Mouse (Mus musculus) granulocyte monocyte progenitor cell, adult 5-6 weeks (primary cell): Measurements from ENCODE around the gene Pld1. TPM values are rescaled to one million over a fixed set of nuclear protein-coding genes. Genes with fewer than 3 reads are reported as not detected.

ENCODE experiments used
- ATAC-seq: replicated peaks from 2 replicates; pipeline ENCODE4 v1.8.0; 2016; ENCODE audit warnings: mild to moderate bottlenecking, moderate TSS enrichment, inconsistent platforms; ENCODE audit not compliant: poor library complexity, severe bottlenecking
- total RNA-seq, 2 experiments: library from RNA; stranded (forward) in 1 of 2; stranded (reverse) in 1 of 2; fragments of 200-712, 200-1000 nt in 1 of 2; fragments of >200 nt in 1 of 2; fragmentation: Nextera tagmentation in 1 of 2; gene quantifications; 2 replicates each; pipeline ENCODE4 v1.2.3; 2014 to 2017

Gene Pld1
- total RNA-seq, 2 experiments from 2014 or later: 9.0 to 9.9 TPM

DNA sequence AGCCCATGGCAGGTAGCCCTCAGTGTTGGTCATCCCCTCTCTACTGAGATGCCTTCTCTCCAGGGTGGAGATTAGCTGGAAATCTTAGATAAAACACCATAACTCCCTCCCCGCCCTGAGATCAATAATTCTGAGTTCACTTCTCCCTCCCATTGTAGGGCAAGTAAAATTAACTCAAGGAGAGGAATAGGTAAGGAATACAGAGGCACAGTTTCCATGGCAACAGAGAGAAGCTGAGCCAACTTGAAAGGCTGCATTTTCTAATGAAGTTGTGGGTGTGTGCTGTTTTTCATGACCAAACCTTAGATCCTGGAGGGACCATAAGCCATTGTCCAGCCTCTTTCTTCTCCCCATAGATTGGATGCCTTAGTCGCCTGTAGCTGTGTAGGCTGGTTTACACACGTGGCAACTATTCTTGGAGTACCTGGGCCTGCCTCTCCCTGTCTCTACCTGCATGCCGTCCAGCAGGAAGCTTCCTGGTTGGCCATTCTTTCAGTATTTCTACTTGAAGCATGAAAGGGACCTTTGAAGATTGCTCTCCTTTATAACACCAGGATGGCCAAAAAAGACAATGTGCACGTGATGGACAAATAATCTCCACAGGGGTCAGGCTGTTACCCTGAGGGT is 96.3 kb downstream of the Pld1 start:
- ATAC-seq: no peak

DNA sequence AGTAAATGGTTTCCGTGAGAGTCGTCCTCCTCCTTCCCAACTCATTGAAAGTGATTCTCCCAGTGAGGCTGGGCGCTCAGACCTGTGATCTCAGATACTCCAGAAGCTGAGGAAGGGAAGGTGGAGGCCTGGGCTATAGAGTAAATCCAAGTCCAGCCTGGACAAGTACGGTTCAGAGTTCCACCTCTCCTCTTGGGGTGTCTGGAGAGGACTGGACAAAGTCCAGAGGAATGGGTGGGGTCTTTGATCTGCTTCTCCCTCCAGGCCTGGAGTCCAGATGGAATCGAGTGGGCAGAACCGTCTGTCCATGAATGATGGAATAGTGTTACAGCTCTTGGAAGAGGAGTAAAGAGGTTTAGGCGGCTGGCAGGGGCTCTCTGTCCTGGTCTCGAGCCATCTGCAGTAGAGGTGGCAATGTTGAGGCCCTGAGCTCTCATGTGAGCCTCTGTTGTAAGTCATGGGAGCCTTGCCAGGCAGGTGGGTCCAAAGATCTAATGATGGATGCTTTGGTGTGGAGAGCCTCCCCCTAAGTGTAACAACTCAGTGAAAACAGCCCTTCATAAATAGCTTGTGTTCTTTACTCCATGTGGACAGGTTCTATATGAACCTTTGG is 98.9 kb downstream of the Pld1 start:
- no peak for ATAC-seq

DNA sequence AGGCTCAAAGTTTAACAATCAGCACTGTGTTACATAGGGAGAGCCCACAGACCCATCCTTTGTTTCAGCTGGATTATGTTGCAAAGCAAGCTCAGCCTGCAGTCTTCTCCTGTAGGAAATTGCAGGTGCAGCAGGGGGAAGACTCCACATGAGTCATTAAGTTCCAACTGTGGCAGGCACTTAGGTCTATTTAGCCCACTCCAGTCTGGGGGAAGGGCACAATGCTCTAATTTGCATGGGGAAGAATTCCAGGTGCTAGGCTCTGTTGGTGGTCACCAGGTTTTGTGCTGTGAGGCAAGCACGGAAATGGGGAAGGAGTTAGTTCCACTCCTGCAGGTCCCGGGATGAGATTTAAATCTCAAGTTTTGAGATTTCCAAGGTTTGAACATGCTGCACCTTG is 99.6 kb downstream of the Pld1 start:
- ATAC-seq: no peak

DNA sequence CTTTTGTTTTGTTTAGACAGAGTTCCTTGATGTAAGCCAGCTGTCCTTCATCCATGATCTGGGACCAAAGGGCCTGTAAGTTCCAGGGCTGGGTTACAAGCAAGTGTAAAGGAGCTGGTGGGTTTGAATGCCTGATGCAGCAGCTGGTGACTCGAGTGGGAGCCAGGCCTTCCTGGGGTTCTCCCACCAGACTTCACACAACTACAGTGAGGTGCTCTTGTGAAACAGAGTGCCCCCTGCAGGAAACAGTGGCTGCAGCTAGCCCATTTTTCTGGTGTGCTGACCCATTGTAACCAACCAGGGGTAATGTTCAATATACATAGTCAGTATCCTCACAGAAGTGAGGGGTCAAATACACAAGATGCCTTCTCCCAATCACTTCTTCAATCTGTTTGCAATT is 101.3 kb downstream of the Pld1 start:
- ATAC-seq: peak; percentile 33; the same call in 1 of the 2 replicates

DNA sequence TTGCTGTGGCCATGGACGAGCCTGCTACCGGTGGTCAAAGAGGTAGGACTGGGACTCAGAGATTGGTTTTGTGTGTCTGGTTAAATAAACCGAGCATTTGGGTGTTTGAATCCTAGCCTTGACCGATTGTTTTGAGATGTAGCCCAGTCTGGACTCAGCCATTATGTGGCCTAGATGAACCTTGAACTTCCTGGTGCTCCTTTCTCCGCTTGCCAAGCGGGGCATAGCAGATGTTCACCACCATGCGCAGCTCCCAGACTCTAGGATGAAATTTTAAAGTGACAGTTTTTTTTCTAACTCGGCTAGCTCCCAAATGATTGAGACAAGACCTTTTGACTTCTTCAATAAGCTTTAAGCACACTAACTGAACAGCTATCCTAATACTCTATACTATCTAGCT is 102.7 kb downstream of the Pld1 start:
- no peak for ATAC-seq

DNA sequence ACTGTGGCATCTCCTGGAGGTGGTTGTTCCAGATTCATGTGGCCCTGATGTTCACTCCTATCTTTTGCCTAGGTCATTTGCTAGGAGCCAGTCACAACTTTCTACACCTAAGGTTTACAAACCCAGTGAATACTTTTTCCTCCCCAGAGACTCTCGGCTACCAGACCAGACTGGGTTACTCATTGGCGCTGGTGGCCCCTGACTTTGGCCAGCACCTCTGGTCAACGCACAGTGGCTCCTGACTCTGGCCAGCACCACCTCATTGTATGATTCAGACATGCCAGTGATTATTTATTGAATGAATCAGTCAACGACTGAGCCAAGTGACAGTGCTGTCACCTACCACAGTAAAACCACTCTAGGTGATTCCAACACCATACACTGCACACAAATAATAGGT is 103.9 kb downstream of the Pld1 start:
- no peak for ATAC-seq

DNA sequence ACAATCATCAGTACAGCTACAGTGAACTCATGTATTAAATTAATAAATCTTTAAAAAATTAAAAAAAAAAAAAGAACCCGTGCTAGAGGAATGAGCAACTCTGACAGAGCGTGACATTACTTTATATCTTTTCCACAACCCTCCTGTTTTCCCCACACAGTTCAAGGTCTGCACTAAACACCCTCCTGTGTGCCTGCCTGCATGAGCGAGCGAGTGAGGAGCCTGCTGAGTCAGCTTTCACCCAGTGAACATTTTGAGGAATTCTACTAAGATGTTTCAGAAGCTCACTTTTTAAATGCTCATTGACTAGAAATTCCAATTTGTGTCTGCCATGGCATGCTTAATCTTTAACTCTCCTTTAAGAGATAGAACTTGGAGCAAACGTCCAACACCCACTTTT is 109.1 kb downstream of the Pld1 start:
- no peak for ATAC-seq

DNA sequence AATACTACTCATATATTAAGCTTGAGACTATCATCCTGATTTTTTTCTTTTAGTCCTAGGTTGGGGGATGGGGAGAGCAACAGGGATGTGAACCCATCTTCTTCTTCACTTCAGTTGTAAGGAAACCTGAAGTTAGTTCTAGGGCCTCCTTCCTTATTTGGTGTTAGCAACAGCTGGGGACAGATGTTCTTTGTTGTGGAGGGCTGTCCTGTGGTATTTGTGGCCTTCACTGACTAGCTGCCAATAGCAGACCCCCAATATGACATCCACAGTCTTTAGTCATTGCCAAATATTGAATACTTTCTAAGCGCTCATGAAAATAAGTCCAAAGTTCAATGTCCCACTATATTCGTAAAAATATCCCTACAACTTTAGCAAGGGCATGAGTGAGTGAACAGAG is 111.0 kb downstream of the Pld1 start:
- ATAC-seq: no peak

DNA sequence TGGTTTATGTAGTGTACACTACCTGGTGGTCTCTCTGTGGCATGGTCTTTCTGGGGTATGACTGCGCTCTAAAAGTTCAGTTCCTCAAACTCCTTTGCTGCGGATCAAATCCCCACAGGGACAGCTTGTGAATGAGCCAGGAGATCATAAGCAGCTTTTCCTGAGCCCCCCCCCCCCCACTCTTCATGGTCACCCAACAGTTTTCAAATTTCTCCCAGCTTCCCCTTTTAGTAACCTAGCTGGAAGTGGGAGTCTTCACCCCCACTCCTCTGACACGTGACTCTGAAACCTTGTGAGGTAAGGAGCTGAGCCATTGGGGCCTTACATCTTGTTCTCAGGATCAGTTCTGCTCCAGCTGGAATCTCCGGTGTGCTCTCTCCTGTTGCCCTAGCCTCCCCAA is 114.6 kb downstream of the Pld1 start:
- peak; percentile 74 for ATAC-seq

DNA sequence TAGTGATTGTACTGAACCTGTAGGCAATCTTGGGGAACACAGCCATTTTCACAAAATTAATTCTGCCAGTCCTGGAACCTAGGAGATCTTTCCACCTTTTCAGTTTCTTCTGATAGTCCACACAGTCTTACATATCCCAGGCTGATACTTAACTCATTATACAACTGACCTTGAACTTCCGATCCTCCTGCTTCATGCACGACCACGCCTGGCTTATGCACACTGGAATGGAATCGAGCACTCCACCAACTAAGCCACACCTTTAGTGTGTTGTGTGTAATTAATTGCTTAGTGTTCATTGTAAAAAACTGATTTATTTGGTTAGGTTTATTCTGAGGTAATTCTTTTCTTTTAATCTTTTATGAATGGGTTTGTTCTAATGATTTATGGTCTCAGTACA is 122.2 kb downstream of the Pld1 start:
- ATAC-seq: no peak

DNA sequence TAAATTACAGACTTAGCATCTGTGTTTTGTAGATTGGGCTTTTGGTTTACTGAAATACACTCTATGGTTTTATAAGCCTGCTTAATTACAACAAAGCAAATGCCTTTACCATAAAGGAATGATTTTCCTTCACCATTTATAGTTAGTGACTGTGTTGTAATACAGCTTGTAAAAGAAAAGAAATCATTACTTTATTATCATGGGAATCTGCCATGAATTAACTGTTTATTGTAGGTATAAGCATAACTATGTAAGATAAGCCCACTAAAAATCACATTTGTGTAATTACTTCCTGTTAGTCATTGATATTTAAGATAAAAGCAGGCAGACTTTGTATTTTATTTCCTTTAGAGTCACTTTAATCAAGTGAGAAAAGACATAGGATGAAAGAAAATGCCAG is 122.7 kb downstream of the Pld1 start:
- ATAC-seq: no peak

DNA sequence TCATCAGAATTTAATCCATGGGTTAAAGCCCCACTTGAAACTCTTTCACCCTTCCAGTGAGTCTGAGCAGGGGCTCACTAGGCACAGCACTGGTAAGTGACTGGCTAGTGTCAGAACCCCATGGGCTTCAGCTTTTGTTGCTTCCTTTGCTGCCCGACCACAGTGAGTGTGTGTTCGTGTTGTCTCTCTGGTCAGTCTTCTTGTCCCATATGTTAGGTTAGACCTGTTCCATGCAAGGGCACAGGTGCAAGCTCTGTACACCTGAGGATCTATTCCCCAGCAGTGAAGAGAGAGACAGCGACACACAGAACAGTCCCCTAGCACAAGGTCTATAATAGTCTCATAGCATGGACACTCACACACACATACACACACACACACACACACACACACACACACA is 140.7 kb downstream of the Pld1 start:
- ATAC-seq: no peak

DNA sequence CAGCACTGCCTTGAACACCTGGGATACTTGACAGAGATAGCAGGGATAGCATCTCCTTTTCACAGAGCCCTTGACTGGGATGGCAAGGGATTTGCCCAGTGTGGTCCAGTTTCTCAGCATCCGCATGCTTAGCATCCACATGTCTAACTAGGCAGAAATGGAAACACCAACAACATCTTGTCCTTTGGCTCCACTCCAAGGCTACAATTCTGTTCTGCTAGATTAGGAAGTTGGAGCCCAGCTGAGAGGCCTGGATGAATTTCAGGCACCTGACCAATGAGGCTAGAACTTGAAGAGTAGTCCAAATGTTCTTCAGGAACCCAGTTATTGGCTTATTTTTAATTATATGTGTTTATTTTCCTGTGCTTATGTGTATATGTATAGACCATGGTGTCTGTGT is 141.6 kb downstream of the Pld1 start:
- no peak for ATAC-seq

DNA sequence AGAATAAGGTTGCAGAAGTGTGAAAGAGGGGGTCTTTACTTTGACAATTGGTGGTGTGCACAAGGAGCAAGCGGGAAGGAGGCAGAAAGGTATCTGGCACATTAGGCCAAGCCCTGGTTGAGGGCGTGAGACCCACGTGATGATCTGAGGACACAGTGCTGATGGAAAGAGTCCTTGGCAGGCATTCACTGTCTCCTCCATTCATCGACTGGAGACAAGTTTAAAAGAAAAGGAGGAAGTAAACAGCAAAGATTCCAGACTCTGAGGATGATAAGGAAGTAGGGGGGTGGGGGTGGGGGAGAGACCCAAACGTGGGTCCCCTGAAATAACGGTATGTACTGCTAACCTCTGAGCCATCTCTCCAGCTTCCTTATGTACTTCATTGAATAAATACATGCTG is 142.5 kb downstream of the Pld1 start:
- ATAC-seq: peak; percentile 61

DNA sequence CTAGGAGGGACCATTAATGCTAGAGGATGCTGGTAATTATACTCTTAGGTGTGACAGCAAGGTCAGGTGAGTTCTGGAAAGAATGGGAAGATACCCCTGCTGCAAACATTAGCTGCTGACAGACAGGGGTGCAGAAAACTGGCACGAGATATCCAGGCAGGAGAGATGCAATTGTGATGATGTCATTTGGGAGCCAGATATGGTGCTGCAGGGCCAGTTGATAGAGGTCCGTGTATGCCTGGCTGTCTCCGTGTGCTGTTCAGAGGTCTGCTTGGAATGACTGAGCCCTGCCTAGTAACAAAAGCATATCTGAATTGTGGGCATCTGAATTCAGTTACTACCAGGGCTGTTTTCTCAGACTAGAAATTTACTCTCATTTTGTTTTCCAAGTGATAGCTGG is 144.7 kb downstream of the Pld1 start:
- ATAC-seq: no peak

DNA sequence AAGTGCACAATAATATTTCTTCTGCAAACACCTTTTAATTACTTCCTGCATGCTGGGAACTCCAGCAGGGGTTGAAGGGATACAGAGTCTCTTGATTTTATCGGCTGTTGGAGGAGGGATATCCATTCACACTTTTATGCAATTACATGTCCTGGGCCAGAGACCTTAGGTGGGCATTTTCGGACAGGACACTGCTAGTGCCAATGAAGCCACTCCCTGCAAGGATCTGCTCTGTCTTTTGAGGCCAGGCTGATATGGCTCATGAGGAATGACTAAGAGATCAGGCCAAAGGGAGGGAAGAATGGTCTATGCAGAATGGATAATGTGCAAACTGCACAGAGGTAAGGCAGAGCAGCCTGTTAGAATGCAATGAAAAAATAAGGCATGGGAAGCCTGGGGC is 145.8 kb downstream of the Pld1 start:
- no peak for ATAC-seq

DNA sequence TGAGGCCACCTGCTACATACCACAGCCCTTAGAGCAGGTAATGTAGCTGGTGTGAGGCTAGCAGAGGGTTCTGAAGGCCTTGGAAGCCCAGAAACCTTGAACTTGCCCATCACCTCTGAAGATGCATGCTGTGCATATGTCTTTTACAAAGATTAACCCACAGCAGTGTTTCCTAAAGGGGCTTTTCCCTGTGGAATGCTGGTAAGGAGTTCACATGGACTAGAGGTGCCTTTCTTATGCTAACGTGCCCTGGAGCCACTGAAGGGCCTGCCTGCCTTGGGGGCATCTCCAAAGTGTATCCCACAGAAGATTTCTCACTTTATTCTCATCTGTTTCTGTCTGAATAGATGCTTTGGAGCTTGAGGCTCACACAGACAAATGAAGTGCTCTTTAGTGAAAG is 152.8 kb downstream of the Pld1 start:
- ATAC-seq: no peak

DNA sequence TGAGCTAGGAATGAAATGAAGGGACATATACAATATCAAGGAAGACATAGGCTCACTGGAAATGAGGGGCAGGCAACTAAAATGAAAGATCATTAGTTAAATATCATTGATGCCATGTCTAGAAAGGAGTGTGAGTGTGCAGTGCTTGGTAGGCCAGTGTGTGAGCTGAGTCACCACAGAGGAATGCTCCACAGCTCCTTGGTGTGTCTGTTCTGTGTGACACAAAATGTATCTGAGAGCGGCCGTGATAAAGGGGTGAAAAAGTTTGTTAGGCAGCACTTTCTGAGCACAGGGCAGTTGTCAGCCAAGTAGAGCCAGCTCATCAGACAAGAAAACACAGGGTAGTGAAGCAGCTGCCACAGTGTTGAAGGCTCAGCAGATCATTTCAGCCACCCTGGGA is 153.2 kb downstream of the Pld1 start:
- no peak for ATAC-seq

DNA sequence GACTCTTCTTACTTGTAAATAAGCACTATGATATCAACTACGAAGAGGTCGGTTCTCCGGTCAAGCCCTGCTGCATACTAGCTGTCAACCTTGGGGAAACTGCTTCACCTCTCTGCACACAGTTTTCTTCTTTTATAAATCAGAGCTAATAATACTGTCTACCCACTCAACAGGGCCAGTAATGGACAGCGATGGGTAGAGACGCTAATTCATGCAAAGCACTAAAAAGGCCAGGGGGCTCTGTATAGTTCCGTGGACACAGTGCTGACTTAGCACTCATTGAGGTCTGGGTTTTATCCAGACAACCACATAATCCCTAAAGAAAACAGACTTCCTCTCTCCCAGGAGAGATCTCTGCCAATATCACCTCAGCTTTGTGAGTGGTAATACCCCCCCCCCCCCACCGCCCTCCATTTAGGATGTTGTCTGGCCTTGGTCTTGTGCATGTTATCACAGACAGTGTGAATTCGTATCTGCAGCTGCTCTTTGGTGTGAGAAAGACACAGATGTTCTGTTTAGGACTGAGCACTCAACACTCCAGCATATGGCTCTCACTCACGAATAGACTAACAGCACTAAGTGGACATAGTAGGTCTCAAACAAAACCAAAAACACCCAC is 155.3 kb downstream of the Pld1 start:
- ATAC-seq: no peak

DNA sequence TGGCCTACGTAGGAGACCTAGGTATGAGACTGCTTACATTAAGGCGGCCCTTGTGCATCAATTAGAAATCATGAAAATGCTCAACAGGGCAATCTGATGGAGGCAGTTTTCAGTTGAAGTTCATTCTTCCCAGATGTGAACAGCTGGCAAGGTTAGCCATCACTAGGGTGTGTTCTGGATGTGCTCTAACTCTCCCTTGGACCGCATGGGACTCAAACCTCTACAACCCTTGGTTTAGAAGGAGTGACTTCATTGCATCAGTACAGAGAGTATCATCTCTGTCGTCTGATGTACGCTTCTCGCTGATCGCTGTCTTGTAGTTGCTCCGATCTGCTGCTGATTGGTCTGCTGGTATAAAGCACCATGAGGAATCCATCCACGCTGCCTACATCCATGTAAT is 157.0 kb downstream of the Pld1 start:
- ATAC-seq: no peak

DNA sequence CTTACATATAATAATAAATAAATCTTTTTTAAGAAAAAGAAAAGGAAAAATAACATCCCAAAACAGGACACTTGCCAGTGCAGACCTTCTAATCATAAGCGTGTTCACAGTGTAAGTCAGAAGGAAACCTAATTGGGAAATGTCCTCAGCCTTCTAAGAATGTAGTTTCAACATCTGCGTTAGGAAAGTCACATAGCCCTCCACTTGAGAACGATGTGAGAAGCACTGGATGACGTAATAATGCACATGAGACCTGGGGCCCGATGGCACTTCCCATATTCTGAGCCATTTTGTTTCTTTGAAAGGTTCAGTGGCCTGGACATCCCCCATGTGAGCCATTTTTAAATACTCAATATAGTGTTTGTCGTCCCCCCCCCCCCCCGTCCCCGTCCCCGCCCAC is 160.7 kb downstream of the Pld1 start:
- ATAC-seq: peak; percentile 98

DNA sequence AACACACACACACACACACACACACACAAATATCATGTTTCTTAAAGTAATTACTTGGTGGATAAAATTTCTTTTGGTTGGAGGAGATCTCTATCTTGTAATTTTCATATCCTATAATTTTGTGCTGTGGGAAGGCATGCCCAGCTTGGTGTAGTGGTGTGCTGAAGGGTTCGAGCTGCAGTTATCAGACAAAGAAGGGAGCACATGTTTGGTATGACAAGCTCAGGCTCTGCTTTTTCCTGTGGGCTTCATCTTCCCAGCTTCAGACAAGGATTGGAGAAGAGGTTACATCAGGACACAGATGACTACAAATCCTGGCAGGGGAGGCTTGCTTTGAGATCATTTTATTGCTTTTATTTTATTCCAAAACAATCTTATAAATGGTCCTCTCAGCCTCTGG is 166.5 kb downstream of the Pld1 start:
- no peak for ATAC-seq
